ENCODE assay signal across 41 mouse cellular contexts in the genomic region with DNA sequence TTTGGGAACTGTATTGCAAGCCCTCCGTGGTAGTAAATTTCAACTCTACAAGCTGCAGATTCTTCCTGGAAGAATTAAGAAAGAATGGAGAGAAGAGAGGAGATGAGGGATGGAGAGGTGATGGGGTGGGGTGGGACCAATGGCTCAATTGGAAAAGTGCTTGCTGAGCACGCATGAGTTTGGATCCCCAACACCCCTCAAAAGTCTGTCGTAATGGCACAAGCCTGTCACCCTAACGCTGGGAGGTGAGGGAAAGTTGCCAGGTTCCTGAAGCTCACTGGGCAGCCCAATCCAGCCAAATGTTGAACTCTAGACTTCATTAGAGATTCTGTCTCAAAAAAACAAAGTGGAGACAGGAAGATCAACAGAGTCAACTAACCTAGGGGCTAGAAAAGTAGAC. TPM values are rescaled to one million over a fixed set of nuclear protein-coding genes. Genes with fewer than 3 reads are reported as not detected.
"Had no signal": no experiment of that assay in that cellular context is flagged by ENCODE, and none has a peak within 500 bp of the region (broad histone marks: within the 10 kb centered on the region; RNA-seq: fewer than 3 reads in every experiment).

No protein-coding gene starts in this region.

RNA-seq across cellular contexts. Expression of a gene that starts 8.8 kb away (rescaled TPM):
- total RNA-seq: heart, adult 8-10 months; heart, postnatal 10 days; heart, postnatal 25 days; heart, postnatal 36 days; heart, postnatal 4 days; hematopoietic stem cell, adult 5-6 weeks; hindbrain, postnatal 0 days; layer of hippocampus, adult 18-20 months; layer of hippocampus, adult 2 months; layer of hippocampus, adult 8-10 months; layer of hippocampus, postnatal 10 days; layer of hippocampus, postnatal 14 days; layer of hippocampus, postnatal 25 days; layer of hippocampus, postnatal 36 days; left cerebral cortex, adult 18-20 months had no signal
- polyA plus RNA-seq: heart, embryonic 10.5 days; heart, embryonic 11.5 days; heart, embryonic 12.5 days; heart, embryonic 13.5 days; heart, embryonic 14.5 days; heart, embryonic 15.5 days; heart, embryonic 16.5 days; heart, postnatal 0 days; hindbrain, embryonic 10.5 days; hindbrain, embryonic 11.5 days; hindbrain, embryonic 12.5 days; hindbrain, embryonic 13.5 days; hindbrain, embryonic 14.5 days; hindbrain, embryonic 15.5 days; hindbrain, embryonic 16.5 days; hindbrain, postnatal 0 days; inflammation-experienced regulatory T-cells, adult 6 months; intestine, embryonic 14.5 days; intestine, embryonic 15.5 days; intestine, embryonic 16.5 days; intestine, postnatal 0 days; kidney, embryonic 14.5 days; kidney, embryonic 15.5 days; kidney, embryonic 16.5 days; kidney, postnatal 0 days; large intestine, adult 2 months had no signal

RNA-seq across cellular contexts. Expression of a gene that starts 55.7 kb away (rescaled TPM):
- total RNA-seq: heart, adult 8-10 months; heart, postnatal 10 days; heart, postnatal 14 days; heart, postnatal 25 days; heart, postnatal 36 days; heart, postnatal 4 days; hematopoietic stem cell, adult 5-6 weeks; hindbrain, postnatal 0 days; layer of hippocampus, adult 18-20 months; layer of hippocampus, adult 2 months; layer of hippocampus, adult 8-10 months; layer of hippocampus, postnatal 10 days; layer of hippocampus, postnatal 14 days; layer of hippocampus, postnatal 25 days; layer of hippocampus, postnatal 36 days; left cerebral cortex, adult 18-20 months had no signal
- polyA plus RNA-seq: heart, embryonic 10.5 days; heart, embryonic 11.5 days; heart, embryonic 12.5 days; heart, embryonic 13.5 days; heart, embryonic 14.5 days; heart, embryonic 15.5 days; heart, embryonic 16.5 days; heart, postnatal 0 days; hindbrain, embryonic 10.5 days; hindbrain, embryonic 11.5 days; hindbrain, embryonic 12.5 days; hindbrain, embryonic 13.5 days; hindbrain, embryonic 14.5 days; hindbrain, embryonic 15.5 days; hindbrain, embryonic 16.5 days; hindbrain, postnatal 0 days; intestine, embryonic 14.5 days; intestine, embryonic 15.5 days; intestine, embryonic 16.5 days; intestine, postnatal 0 days; kidney, embryonic 14.5 days; kidney, embryonic 15.5 days; kidney, embryonic 16.5 days; kidney, postnatal 0 days; large intestine, adult 2 months had no signal
